Mouse (Mus musculus): ENCODE results near the gene Phpt1.

The Phpt1 gene

GRCm38 (mm10) chr2:25581901-25582301 lies 6.9 kb upstream of the Phpt1 start:
- no peak for DNase-seq

- peak; percentile 68 for DNase-seq
Measured at GRCm38 (mm10) chr2:25581294-25581864, 6.4 kb upstream of the Phpt1 start, which contains the start of gene Ajm1. TSS of gene Ajm1 (minus strand) at chr2:25581757.

- no peak for DNase-seq
Measured at GRCm38 (mm10) chr2:25580621-25581101, 5.6 kb upstream of the Phpt1 start.

GRCm38 (mm10) chr2:25579737-25580460 lies 4.9 kb upstream of the Phpt1 start:
- DNase-seq = peak; percentile 68

- DNase-seq = peak; percentile 32
Measured at GRCm38 (mm10) chr2:25578796-25579736, 4.0 kb upstream of the Phpt1 start.

GRCm38 (mm10) chr2:25577951-25578795 lies 3.1 kb upstream of the Phpt1 start:
- DNase-seq = peak; percentile 63

- peak; percentile 23 for DNase-seq
Measured at GRCm38 (mm10) chr2:25576965-25577891, 2.2 kb upstream of the Phpt1 start.

- DNase-seq = no peak
Measured at GRCm38 (mm10) chr2:25576028-25576850, 1.2 kb upstream of the Phpt1 start.

GRCm38 (mm10) chr2:25575432-25576027 lies 506 bp upstream of the Phpt1 start:
- peak; percentile 66 for DNase-seq

GRCm38 (mm10) chr2:25574136-25574535 lies 888 bp downstream of the Phpt1 start:
- no peak for DNase-seq

GRCm38 (mm10) chr2:25573068-25573467 lies 2.0 kb downstream of the Phpt1 start:
- DNase-seq = no peak

- no peak for DNase-seq
Measured at GRCm38 (mm10) chr2:25571221-25571620, 3.8 kb downstream of the Phpt1 start.

- no peak for DNase-seq
Measured at GRCm38 (mm10) chr2:25569323-25569722, 5.7 kb downstream of the Phpt1 start.

GRCm38 (mm10) chr2:25568473-25569019 lies 6.5 kb downstream of the Phpt1 start:
- DNase-seq = no peak

GRCm38 (mm10) chr2:25566558-25566957 lies 8.5 kb downstream of the Phpt1 start:
- DNase-seq = no peak

- DNase-seq = no peak
Measured at GRCm38 (mm10) chr2:25565741-25566140, 9.3 kb downstream of the Phpt1 start.

GRCm38 (mm10) chr2:25561946-25562345 lies 13.1 kb downstream of the Phpt1 start:
- DNase-seq = no peak

- no peak for DNase-seq
Measured at GRCm38 (mm10) chr2:25560551-25560950, 14.5 kb downstream of the Phpt1 start.

GRCm38 (mm10) chr2:25558774-25559173 lies 16.2 kb downstream of the Phpt1 start:
- no peak for DNase-seq
